Mouse (Mus musculus) cerebellum, postnatal 25 days (tissue): ENCODE results near the gene Tbc1d10c.
"Not testable (repeated sequence)": the region's sequence is repeated elsewhere in the genome, so short reads cannot be mapped to it uniquely, and the experiment has no call there.

Experiments
- DNase-seq, 2 experiments: peaks; one replicate each; pipeline ENCODE4 v3.0.0; 2021; ENCODE audit warnings: mixed read lengths in 2 of 2

Gene Tbc1d10c

DNA sequence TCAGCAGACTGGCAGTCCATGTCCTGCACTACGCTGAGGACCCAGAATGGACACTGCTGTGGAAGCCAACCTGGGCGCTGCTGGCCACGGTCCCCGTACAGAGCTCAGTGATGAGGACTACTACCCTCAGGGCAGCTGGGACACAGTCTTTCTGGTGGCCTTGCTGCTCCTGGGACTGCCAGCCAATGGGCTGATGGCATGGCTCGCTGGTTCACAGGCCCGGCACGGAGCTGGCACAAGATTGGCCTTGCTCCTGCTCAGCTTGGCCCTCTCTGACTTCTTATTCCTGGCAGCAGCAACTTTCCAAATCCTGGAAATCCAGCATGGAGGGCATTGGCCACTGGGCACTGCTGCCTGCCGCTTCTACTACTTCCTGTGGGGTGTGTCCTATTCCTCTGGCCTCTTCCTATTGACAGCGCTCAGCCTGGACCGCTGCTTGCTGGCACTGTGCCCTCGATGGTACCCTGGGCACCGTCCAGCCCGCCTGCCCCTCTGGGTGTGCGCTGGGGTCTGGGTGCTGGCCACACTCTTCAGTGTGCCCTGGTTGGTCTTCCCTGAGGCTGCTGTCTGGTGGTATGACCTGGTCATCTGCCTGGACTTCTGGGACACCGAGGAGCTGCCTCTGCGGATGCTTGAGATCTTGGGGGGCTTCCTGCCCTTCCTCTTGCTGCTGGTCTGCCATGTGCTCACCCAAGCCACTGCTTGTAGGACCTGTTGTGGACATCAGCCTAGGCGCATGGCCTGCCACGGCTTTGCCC is 48.5 kb downstream of the Tbc1d10c start:
- DNase-seq, result peak in 1 of 2 experiments; percentile 41

DNA sequence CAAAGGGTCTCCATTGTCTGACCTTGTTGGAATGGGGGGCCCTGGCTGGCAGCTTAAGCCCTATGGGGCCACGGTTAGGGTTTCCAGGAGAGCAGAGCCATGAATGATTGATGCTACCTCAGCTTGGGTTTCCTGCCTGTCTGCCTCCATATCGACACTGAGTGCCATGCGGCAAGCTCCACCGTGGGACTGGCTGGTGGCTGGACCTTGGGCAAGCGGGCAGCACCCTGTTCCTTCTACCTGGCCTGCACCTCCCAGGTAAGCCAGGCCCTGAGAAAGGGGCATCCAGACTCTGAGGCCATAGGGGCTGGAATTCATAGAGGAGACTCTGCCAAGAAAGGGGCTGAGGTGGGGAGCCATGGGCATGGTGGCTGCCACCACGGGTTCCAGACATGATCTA is 50.9 kb downstream of the Tbc1d10c start:
- DNase-seq, result no peak

DNA sequence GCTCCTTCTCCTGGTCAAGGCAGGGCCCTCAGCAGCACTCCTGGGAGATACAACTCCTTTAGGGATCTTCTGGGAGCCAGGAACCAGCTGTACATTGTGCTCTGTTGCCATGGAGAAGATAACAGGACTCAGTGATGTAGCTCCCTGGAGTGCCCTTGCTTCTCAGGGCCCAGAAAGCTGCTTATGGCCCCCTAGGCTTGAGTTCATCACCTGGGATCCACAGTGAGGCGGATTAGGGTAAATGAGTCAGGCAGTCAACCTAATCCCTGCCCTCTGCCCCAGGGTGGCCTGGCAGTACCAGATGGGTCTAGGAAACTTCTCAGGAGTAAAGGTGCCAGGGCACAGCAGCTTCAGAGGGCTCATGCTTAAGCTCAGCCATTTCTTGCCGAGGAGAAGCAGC is 51.6 kb downstream of the Tbc1d10c start, which contains the start of gene Gpr152:
Gene Gpr152, plus strand, starts transcription at position 342 of the 400 bp plus-strand sequence.
- no peak for DNase-seq

DNA sequence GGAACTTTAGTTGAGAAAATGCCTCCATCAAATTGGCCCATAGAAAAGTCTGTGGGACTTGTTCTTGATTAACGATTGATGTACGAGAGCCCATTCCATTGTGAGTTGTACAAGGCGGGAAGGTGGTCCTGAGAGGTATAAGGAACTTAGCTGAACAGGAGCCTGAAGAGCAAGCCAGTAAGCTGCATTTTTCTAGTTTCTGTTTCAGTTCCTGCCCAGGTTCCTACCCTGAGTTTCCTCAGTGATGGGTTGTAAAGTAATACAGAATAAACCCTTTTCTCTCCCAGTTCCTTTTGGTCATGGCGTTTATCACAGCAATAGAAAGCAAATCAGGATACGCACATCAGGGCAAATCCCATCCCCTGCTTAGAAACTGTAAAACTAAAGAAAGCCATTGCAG is 53.2 kb downstream of the Tbc1d10c start:
- DNase-seq, result no peak

DNA sequence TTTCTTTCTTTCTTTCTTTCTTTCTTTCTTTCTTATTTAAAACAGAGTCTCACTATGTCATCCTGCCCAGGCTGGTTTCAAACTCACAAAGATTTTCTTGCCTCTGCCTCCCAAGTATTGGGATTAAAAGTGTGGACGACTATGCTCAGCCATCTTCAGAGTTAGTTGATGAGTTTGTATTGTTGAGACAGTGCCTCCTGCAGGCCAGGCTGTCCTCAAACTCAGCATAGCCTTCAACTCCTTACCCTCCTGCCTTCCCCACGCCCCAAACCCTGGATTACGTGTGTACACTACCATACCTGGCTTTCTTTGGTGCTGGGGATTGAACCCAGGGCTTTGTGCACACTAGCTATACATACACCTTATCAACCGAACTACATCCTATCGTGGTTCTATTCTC is 54.6 kb downstream of the Tbc1d10c start:
- no peak for DNase-seq

DNA sequence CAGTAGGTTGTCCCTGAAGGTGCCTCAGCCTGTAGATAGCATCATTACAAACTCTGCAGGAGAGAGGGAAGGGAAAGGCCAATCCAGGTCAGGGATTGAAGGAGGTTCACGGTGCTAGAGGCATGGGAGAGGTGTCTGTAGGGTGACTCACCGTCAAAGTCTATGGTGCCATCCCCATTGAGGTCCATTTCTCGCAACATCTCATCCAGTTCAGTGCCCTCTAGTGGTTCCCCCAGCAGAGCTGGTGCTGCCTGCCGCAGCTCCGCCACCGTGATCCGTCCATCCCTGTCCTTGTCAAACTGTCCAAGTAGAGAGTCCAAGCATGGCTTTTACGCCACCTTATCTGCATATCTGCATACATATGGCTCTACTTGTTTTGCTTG is 55.1 kb downstream of the Tbc1d10c start:
- peak in 1 of 2 experiments; percentile 29 for DNase-seq

DNA sequence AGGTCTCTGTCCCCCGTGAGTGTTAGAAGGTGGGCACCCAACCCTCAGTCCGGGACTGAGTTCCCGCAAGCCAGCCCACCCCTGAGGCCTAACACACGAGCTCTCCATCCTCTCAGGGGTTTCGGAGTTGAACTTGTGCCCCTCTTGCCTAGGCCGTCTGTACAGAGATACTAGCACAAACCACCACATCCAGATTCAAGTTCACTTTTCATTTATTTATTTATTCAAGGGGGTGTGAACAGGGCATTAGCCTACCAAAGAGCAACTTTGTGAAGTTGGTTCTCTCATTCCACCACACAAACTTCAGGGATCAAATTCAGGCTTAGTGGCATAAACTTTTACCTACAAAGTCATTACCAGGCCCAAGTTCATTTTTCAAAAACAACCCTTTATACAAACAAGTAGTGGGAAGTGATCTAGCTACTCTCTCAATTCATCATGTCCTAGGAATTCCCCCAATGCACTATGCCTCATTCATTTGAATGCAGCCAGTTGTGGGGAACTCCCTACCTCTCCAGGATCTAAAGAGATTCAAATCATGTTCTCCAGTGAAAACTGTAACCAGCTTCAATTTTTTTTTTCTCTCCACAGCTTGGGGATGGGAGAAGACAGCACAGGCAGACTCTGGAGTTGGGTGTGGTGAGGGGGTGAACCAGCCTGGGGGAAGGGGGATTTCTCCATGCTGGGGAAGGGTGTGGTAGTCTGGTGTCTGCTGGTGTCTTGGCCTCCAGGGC is 55.7 kb downstream of the Tbc1d10c start:
- not testable (repeated sequence) for DNase-seq

DNA sequence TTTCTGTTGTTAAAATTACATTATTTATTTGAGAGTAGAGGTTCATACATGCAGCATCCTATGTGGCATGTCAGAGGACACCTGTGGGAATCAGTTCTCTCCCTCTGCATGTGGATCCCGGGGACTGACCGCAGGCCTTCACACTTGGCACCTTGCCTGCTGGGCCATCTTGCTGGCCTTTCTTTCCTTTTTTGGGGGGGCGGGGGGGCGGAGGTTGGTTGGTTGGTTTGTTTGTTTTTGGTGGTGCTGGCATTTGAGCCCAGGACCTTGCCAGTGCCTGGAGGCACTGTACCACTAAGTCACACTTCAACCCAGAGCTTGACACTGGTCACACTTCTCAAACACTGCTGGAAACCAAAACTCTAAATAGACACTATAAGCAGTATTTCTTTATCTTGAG is 56.7 kb downstream of the Tbc1d10c start:
- peak in 1 of 2 experiments; percentile 27 for DNase-seq
